Mouse (Mus musculus) embryonic fibroblast, embryonic 13.5 days (primary cell): ENCODE measurements around the gene Rab39.

ENCODE experiments used
- CTCF ChIP-seq: IDR thresholded peaks from 2 replicates; pipeline ENCODE4 v1.5.1; 2011; ENCODE audit warnings: mild to moderate bottlenecking, control low read depth, low read length, moderate library complexity, borderline replicate concordance; ENCODE audit not compliant: insufficient read depth
- POLR2A ChIP-seq: IDR thresholded peaks from 2 replicates; pipeline ENCODE4 v1.6.1; 2011; ENCODE audit warnings: low read depth, mild to moderate bottlenecking, control low read depth, low read length, moderate library complexity

DNA sequence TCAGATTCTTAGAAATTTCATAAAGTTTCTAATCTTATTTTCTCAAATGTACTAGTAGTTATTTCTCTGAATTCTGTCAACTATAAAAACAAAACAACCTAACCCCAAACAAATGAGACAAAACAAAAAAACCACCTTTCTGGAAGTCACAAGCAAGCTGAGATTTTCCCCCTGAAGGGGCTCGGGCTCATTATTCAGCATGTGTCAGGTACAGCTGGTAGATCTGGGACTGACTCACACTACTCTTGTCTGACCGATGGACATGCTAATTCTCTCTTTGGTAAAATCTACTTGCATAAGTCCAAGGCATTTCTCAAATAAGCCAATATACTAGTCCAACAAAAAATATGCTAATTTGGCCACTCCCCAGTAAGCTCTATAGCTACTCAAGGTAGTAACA lies 41.2 kb downstream of the Rab39 start:
- no peak for TF ChIP-seq POLR2A
- no peak for TF ChIP-seq CTCF
